Mouse (Mus musculus): ENCODE measurements around the gene Ptchd4.

Ptchd4 gene

DNA sequence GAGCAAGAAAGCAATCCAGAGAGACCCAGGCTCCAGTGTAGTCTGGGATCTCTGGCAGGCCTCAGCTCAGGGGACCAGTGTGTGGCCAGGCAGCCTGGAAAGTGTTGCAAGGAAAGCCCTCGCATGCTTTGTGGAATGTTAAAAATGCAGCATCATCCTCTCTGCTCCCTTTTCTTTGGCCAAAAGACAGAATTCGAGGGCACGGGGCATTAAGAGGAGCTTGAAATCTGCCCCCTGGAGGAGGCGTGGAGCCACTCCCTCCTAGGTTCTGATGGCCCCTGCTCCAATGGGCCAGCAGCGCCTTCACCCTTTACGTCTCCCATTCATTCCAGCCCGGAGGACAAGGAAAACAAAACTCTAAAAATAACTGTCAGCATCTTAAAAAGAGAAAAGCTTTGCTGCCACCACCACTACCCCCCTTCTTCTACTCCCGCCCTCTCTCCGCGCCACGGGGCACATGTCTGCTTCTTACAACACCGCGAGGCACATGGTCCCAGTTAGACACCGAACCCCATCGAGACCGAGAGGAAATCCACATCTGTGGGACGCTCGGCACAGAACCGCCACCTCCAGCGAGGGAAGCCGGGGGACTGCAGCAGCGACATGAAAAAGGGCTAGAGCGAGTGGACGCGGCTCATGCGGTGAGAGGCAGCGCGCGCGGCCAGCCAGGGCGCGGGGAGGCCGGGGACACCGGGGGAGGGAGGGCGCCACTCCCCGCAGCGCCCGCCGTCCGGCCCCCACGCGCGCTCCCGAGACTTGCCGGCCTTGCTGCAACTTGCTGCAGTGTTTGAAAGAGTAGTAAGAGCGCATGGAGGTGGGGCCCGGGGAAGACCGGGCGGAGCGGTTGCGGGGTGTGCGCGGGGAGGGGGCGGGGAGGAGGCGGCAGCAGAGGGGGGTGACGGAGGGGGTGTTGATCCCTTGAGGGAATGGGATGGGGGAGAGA is at the start of gene Ptchd4:
Gene Ptchd4, plus strand, starts transcription at position 279 of the 943 bp plus-strand sequence.
- DNase-seq (ENCODE audit: low spot score) = no peak

DNA sequence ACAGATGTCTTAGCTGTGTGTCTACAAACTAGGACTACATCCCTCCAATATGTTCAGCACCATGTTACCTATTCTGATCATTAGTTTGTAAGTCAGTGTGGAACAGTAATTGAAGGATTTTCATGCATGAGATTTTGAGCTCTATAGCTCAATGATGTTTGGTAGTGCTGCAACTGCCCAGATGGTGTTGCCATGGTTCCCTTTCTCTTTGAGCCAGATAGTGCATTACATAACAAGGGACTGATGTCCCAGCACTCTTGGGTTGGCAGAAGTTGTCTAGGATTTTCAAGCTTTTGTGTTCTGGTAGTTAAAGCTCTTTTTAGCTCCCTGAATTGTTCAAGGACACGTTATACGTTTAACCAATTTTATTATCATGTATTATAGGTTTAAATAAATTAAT is 38.9 kb upstream of the Ptchd4 start:
- DNase-seq (ENCODE audit: low spot score) = peak; percentile 18

DNA sequence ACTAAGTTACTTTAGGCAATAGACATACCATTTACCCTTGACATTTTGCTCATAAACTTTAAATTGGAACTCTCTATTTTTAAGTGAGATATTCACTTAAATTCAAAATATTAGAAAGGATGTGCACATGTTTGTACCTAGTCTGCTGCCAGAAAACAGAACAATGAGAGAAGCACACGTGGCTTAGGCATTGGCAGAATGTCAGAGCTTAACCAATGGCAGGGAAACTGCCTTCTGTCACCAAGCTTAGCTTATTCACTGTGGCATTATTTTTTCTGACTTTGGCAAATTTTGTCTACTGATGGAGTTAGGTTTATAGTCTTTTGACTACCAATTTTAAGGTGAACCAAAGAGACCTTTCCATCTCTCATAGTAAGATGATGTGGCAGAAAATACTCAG is 31.4 kb upstream of the Ptchd4 start:
- peak; percentile 24 for DNase-seq (ENCODE audit: low spot score)

GRCm38 (mm10) chr17:42286255-42286654 is 29.5 kb upstream of the Ptchd4 start:
- DNase-seq (ENCODE audit: low spot score) = no peak

DNA sequence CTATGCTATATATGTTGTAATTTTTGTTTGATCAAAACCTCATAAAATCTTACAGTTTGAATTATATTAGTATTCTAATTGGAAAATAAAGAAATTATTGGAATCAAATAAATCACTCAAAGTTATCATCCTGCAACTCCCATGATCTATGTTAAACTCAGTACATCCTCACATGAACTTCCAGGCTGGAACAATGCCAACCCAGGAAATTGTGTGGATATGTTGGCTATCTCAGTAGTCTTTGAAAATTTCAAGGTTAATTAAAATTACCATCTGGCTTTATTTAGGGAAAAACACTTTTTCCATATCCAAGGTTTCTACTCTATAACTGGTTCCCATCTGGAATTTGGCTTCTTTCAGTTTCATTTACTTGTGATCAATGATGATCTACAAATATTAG is 25.4 kb upstream of the Ptchd4 start:
- no peak for DNase-seq (ENCODE audit: low spot score)

DNA sequence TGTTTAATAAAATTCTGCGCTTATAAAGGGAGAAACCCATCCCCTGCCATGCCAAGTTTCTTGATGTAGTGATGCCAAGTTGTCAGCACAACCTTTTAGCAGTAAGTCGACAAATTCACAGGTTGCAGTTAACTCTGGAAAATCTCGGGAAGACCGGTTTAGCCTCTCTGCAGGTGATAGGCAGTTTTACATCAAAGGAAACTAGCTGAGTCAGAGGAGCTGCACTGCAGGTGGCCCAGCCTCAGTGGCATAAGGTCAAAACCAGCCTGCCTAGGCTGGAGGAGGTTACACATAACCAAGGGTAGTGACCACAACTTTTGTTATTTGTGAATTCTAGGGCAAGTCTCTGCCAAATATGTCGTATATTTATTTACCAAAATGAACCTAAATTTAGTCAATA is 24.0 kb upstream of the Ptchd4 start:
- DNase-seq (ENCODE audit: low spot score) = no peak

GRCm38 (mm10) chr17:42297986-42298385 is 17.8 kb upstream of the Ptchd4 start:
- no peak for DNase-seq (ENCODE audit: low spot score)

- DNase-seq (ENCODE audit: low spot score) = no peak
Observed at GRCm38 (mm10) chr17:42299681-42300080, 16.1 kb upstream of the Ptchd4 start.

GRCm38 (mm10) chr17:42303062-42303577 is 12.6 kb upstream of the Ptchd4 start:
- no peak for DNase-seq (ENCODE audit: low spot score)

- no peak for DNase-seq (ENCODE audit: low spot score)
Observed at GRCm38 (mm10) chr17:42304262-42304661, 11.5 kb upstream of the Ptchd4 start.

- DNase-seq (ENCODE audit: low spot score) = no peak
Observed at GRCm38 (mm10) chr17:42307001-42307400, 8.7 kb upstream of the Ptchd4 start.

- DNase-seq (ENCODE audit: low spot score) = no peak
Observed at GRCm38 (mm10) chr17:42310136-42310535, 5.6 kb upstream of the Ptchd4 start.

DNA sequence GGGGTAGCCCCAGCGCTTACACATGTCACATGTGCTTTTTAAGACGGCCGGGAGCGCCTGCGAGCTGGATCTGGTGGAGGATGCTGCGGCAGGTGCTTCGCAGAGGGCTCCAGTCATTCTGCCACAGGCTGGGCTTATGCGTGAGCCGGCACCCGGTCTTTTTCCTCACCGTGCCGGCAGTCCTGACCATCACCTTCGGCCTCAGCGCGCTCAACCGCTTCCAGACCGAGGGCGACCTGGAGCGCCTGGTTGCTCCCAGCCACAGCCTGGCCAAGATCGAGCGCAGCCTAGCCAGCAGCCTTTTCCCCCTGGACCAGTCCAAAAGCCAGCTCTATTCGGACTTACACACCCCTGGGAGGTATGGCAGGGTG is 850 bp downstream of the Ptchd4 start:
- no peak for DNase-seq (ENCODE audit: low spot score)

DNA sequence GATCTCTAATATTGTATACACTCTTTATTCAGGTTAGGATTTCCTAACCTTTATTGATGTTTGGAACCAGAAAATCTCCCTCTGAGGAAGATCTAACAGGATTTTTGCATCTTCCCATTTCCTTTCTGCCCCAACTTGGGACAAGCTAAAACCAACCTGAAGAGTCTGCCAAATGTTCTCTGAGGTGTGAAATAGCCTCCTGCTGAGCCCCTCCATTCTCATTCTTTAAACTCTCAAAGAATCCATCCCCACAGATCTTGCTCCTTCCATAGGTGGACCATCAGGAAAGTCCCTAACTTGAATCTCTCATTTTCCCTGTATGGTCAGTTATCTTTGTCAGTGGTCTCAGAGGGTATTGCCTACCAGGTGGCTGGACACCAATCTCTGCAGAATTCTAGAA is 20.0 kb downstream of the Ptchd4 start:
- DNase-seq (ENCODE audit: low spot score) = no peak

GRCm38 (mm10) chr17:42336571-42336970 is 20.8 kb downstream of the Ptchd4 start:
- no peak for DNase-seq (ENCODE audit: low spot score)

DNA sequence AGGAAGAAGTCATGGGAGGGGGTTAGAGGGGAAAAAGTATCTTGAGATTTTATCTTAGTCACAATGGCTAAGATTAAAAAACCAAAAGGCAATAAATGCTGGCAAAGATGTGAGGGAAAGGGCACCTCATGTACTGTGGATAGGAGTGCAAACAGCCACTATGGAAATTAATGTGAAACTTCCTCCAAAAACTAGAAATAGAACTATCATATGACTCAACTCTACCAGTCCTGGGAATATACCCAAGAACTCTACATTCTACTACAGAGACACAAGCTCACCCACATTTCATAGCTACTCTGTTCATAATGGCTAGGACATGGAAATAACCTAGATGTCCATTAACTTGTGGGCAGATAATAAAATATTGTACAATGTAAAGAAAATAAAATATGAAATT is 30.3 kb downstream of the Ptchd4 start:
- DNase-seq (ENCODE audit: low spot score) = no peak

DNA sequence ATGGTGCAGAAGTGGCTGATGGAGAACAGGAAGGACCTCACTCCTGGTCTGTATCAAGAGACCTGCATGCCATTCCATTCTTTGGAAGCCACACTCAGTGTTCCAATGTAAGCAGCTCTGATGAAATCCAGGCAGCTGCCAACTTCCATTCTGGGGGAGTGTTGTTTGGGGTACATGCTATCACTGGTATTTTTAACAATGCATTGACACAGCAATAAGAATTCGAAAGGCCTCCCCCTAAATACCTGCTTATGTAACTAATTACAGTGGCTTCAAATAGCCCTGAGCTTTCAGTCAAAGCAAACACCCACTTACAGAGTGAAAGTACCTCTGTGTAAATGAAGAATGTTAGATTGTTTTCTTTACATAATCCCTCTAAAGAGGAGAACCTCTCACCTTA is 42.7 kb downstream of the Ptchd4 start:
- DNase-seq (ENCODE audit: low spot score) = no peak

DNA sequence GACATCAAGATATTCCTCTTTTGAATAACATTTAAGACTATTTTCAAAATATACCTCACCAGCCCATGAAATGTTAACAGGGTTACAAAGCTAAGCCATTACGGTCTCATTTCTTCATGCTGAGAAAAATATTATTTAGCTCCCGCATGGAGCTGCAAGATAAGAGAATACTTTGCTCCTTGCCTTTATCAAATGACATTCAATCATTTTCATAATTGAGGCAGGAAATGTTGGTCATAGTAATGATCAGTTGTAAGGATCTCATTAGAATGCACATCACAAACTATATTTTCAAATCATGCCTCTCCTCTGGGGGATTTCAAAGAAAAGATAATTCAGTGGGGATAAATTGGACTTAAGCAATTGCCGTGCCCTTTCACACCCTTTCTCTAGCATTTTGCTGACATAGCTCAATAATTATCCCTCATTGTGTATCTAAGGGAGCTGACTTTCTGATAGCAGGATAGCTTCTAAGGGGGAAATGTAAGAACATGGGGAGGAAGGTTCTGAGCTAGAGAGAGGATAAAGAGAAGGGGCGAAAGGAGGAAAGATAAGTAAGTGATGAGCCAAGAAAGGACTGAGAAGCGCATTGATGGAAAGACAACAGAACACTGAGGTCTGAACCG is 47.5 kb downstream of the Ptchd4 start:
- no peak for DNase-seq (ENCODE audit: low spot score)

DNA sequence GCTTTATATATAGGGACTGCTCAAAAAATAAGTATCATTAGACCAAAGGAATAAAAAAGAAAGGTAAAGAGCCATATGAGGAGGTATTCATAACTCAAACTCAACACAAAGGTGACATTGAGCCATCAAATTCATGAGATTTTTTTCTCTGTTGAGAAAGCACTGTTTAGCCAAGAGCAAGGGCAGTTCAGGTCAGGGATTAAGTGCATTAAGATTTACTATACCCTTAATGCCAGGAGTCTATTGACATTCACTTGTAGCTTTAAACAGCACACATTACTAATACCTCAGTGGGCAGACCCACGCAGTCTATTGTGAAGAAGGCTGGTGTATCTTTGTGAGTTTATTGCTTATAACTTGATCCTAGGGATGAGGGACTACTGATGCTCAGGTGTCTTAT is 49.0 kb downstream of the Ptchd4 start:
- no peak for DNase-seq (ENCODE audit: low spot score)

DNA sequence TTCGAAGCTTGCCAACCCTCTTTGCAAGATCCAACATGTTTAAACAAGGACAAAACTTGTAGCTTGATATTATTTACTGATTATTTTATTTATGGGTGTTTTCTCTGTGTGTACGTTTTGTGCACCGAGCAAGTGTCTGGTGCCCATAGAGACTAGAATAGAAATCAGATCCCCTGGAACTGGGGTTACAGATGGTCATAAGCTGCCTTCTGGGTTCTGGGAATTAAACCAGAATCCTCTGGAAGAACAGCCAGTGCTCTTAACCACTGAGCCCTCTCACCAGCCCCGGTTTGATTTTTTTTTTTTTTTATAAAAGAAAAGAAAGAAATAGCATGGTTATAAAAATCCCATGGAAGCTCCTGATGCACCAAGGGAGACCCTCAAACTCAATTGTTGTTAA is 59.1 kb downstream of the Ptchd4 start:
- DNase-seq (ENCODE audit: low spot score) = no peak

DNA sequence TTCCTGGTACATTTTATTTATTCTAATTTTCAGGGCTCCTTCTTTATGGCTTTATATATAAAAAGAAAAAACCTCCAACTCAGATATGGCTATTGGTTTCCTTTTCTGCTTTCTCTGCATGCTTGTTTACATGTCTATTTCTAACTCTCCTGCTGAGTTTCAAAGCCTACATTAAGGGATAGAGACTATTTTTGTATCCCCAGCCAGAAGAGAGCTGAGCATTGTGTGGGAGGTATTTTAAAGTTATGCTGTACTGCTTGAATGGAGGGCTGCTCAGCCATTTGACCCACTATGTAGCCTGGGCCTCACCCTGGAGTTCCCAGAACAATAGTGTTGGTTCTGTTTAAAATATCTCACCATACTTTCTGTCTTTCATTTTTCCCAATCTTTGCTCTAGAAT is 77.3 kb downstream of the Ptchd4 start:
- DNase-seq (ENCODE audit: low spot score) = no peak

DNA sequence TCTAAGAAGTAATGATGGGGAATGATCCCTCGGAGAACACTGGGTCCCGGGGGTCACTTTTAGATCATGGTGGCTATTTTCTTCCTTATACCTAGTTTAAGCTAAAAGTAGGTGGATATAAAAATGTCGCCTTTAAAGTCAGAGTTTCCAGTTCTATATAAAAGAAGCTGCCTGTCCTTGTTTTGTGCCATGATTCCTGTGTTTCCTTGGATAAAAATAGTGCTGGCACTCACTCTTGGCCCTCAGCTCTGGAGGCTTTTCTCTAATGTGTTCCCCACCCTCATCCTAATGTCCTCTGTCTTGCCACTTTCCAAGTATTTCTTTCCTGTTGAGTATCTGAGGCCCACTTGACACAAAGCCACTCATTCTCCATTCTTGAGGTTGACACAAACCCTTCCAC is 79.6 kb downstream of the Ptchd4 start:
- DNase-seq (ENCODE audit: low spot score) = no peak

- no peak for DNase-seq (ENCODE audit: low spot score)
Observed at GRCm38 (mm10) chr17:42418449-42418848, 102.7 kb downstream of the Ptchd4 start.

Measured in layer of hippocampus, adult 9-10 months (tissue).